Mouse (Mus musculus) cerebral cortex, adult 2 months (tissue): ENCODE results near the gene Bbx.

Experiments
- WGBS: fragments of 180-500 bp; shearing (Covaris S2); methylation state at CpG from one replicate; pipeline ENCODE4 v1.1.7; 2018; 5-methylcytosine and 5-hydroxymethylcytosine counted together

Gene Bbx

GRCm38 (mm10) chr16:50399775-50400174 is 32.4 kb downstream of the Bbx start:
- WGBS = 93% methylated on average over 6 of the region's 6 CpGs

DNA sequence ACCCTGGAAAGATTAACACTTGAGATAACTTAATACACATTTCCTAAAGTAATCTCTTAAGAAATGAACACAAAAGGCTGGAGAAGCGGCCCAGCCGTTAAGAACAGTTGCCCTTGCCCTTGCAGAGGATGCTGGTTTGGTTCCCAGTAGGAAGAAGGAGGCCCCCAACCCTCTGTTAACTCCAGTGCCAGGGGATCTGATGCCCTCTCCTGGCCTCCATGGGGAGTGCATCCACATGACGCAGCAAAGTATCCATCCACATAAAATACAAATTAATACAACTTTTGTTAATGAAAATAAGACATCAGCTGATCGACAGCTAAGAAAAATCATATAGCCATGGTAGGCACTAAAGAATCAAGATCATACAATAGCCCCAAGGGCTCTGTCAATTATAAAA is 33.6 kb downstream of the Bbx start:
- WGBS = 91% methylated on average over 4 of the region's 4 CpGs

- WGBS = 87% methylated on average over 6 of the region's 6 CpGs
Observed at GRCm38 (mm10) chr16:50395928-50396612, 36.1 kb downstream of the Bbx start.

DNA sequence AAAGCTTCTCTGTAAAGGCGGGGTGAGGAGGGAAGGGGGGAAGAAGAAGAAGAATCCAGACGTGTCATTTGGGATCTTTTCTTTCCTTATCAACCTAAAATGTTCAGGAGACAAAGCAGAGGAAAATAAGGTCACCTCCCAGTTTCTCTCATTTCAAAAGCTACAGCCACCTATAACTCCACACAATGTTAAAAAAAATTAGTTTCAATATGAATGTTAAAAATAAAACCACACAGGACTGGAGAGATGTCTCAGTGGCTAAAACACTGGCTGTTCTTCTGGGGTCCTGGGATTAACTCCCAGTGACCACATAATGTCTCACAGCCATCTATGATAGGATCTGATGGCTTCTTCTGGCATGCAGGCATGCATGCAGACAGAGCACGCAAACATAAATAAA is 43.7 kb downstream of the Bbx start:
- 85% methylated on average over 3 of the region's 3 CpGs for WGBS

- 94% methylated on average over 8 of the region's 8 CpGs for WGBS
Observed at GRCm38 (mm10) chr16:50383541-50383940, 48.6 kb downstream of the Bbx start.

- WGBS = 17% methylated on average over 7 of the region's 7 CpGs
Observed at GRCm38 (mm10) chr16:50381351-50381746, 50.8 kb downstream of the Bbx start.

DNA sequence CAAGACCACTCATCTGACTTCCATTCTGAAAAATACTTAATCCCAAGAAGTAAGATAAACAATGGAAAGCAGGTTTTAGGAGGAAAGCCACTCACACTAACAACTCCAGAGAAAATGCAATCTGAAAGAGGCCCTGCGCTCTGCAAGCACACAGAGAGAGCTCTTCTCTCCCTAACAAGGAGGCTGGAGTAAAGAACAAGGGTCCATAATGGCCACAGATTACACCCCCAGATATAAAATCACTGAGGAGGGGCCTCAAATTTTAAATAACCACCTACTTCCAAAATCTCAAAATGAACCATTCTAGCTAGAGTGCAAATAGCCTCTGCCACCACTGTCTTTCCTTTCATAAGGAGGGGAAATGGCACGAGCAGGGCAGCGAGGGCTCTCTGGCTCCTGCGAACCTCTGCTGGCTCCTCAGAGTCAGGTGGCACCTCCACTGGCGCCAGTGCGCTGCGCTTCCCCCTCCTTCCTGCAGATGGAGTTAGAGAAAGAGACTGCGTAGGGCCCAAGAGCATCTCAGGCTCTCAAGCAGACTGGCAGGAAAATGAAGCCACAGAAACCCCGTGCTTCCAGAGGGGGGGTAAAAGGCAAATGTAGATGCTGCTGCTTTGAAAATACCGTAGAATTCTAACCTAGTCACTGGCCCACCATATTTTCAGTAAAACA is 51.4 kb downstream of the Bbx start:
- 20% methylated on average over 10 of the region's 10 CpGs for WGBS

DNA sequence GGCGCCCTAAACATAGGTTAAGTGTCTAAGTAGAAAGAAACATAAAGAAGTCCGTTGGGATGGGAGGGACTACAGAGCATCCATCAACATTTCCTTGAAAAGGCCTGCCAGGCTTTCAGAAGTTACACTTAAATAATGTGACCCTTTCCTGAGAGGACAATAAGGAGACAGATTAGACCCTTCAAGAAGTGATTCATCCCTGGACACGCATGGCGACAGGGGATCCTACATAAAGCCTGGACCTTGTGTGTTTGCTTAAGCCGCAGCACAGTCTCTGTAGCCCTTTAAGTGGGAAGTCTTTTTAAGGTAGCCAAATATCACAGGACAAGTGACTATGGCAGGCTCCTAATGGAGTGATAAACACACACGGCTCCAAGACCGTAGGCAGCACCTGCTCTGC is 52.0 kb downstream of the Bbx start:
- WGBS = 88% methylated on average over 7 of the region's 7 CpGs

DNA sequence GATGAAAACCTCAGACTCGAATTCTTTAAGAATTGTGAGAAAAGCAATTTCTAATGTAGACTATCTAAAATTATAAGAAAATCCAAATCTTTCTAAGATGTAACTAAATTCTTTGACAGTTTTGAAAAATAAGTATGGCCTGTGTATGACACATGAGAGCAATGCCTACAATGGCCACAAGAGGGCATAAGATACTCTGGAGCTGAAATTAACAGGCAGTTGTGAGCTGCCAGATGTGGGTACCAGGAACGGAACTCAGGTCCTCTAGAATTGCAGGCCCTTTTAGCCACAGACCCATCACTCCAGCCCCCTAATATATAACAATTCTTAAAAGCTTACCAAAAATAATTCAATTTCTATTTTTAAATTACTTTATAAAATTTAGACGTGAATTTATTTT is 57.6 kb downstream of the Bbx start:
- WGBS = 79% methylated on average over 3 of the region's 3 CpGs

GRCm38 (mm10) chr16:50373685-50374084 is 58.5 kb downstream of the Bbx start:
- 53% methylated on average over 5 of the region's 5 CpGs for WGBS

DNA sequence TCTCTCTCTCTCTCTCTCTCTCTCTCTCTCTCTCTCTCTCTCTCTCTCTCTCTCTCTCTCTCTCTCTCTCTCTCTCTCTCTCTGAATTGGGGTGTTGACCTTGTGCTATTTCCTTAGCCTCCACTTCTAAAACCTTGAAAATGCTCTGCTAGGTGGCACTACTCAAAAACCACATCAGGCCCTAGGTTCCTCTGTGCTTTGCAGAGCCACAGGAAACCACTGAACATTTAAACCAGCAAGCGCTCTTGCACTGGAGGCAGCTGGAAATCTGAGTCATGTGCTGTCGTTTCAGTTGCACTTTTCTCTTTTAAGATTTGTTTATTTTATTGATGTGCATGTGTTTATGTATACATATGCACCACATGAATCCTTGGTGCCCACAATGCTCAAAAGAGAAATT is 59.6 kb downstream of the Bbx start:
- WGBS = 70% methylated on average over 2 of the region's 2 CpGs

DNA sequence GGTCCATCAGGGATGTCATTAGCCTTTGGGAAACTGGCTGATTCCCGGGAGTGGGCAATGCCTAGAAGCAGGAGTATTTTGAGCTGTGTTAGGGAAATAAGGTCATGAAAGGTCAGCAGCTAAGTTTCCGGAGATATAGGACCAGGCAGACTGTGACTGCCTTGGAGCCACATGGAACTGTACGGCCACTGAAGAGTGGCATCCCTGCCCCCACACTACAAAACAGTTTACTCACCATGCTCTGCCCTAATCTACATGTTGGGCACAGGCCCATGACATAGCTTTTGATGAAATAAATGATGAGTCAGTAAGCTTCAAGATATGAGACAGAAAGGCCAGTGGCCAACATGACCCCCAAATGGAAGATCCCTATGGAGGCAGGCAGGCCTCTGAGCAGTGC is 60.7 kb downstream of the Bbx start:
- 69% methylated on average over 3 of the region's 3 CpGs for WGBS

DNA sequence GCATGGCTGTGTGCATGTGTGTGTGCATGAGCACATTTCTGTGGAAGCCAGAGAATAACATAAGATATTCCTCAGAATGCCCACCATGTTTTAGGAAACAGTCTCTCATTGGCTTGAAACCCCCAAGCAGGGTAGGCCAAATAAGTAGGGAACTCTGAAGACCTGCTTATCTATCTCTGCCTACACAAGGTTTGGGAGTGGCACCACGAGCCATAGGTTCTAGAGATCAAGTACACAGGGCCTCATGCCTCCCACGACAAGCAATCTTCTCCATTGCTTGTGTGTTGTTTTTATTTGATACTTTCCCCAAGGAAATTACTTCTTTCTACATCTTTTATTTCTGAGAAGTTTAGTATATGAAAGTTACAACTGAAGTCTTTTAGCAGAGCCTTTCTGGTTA is 61.8 kb downstream of the Bbx start:
- WGBS = 98% methylated on average over 2 of the region's 2 CpGs

DNA sequence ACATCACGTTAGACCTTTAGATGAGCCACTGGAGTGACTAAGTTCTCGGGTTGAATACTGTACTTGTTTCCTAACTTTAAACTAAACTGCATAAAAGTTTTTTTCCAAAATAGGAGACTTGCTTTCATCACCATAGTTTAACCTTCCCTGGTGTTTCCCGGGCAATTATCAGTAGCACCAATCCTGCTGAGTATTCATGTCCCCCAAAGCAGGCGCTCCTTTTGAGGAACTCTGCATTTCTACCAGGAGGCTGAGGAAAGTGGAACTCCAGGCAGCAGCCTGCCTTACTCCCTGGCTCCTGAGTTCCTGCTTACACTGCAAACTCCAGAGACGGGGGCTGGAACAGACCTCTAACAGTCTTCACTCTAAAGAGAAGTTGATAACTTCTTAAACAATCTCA is 65.6 kb downstream of the Bbx start:
- WGBS = 70% methylated on average over 5 of the region's 5 CpGs

- 17% methylated on average over 11 of the region's 11 CpGs for WGBS
Observed at GRCm38 (mm10) chr16:50364189-50365059, 67.8 kb downstream of the Bbx start.

- WGBS = 27% methylated on average over 17 of the region's 17 CpGs
Observed at GRCm38 (mm10) chr16:50363443-50364188, 68.6 kb downstream of the Bbx start.

DNA sequence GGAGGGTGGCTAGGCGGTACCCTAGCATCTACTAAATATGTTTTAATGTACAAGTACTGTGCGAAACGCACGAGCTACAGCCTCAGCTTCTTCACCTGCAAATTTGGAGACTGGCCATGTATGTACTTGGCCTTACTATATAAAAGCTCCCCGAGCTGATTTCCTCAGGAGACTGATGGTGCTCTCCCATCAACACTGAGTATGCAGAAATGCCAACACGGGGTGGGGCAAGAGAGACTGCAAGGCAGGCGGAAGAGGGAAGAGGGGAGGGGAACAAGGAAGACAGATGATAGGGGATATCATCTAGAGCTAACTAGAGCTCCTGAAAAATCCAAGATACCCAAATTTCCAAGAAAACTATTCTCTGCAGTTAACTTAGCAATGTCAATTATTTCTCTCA is 71.6 kb downstream of the Bbx start:
- 88% methylated on average over 7 of the region's 7 CpGs for WGBS

DNA sequence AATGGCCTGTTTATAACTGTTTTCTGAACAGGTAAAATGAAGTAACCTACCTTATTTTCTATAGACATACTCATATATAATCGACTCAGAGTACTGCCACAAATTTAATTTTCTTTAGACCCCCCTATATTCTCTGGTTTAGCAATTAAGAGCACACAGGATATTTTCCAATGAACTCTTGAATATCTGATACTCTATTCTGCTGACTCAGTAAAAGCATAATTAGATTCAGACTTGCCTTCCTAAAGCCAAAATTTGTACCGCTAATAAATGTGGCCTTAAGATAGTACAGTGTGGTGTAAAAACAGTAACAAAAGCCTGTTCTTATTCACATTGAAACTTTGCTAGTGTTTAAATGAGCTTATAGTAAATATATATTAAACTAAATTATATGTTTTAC is 102.5 kb downstream of the Bbx start:
- WGBS = 94% methylated on average over 2 of the region's 2 CpGs

DNA sequence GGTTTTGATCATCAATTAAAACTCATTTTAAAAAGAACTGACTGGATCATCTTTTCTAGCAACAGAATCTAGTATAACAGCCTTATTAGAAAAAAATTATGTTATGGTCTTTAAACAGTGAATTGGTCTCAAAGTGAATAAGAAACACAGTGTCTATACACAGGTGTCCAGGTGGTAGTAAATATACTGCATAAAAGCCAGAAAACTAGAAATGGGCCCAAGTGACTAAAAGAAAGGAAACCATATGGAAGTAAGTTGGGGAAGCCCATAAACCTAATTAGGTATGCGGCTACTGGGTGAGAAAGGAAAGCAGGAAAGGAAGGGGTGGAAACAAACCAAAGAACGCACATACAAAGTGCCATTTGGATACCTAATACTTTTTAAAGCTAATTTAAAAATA is 107.4 kb downstream of the Bbx start:
- WGBS = 94% methylated on average over 2 of the region's 2 CpGs

DNA sequence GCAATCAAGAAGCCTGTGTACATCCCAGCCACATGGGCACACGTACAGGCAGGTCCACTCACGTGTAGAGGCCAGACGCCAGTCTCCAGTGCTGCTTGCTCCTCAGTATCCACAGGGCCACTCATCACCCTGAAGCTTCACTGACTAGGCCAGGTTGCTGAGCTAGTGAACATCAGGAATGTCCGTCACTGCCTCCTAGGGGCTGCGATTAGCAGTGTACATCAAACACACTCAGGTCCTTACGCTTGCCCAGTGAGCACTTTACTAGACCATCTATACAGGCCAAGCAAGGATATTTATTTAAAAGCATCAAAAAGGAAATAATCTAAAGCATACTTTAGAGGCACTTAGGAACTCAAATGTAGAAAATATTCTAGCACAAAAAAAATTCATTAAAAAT is 107.9 kb downstream of the Bbx start:
- 95% methylated on average over 6 of the region's 6 CpGs for WGBS

GRCm38 (mm10) chr16:50321368-50321767 is 110.8 kb downstream of the Bbx start:
- WGBS = 53% methylated on average over 3 of the region's 3 CpGs

- 84% methylated on average over 3 of the region's 3 CpGs for WGBS
Observed at GRCm38 (mm10) chr16:50318255-50318654, 113.9 kb downstream of the Bbx start.
